Mouse (Mus musculus) heart, postnatal 36 days (tissue): ENCODE measurements around the gene Rpl9-ps6. TPM values are rescaled to one million over a fixed set of nuclear protein-coding genes. Genes with fewer than 3 reads are reported as not detected.

ENCODE experiments used
- total RNA-seq, 2 experiments: library from RNA; stranded (reverse); gene quantifications; 2 replicates each; pipeline ENCODE4 v1.2.3; 2021

Gene Rpl9-ps6
- total RNA-seq, 2 experiments from 2014 or later, result 27.7 to 36.1 TPM

Other genes starting within 250 kb of the Rpl9-ps6 start
- gene Sgms1, start 76.9 kb downstream of the Rpl9-ps6 start, total RNA-seq, result 10 to 100 TPM; 60.2 to 76.0 TPM
- gene Minpp1, start 19.2 kb upstream of the Rpl9-ps6 start, total RNA-seq, result 10 to 100 TPM; 14.1 to 15.3 TPM
- 10 to 100 TPM; 12.9 to 15.2 TPM for gene Papss2, start 129.2 kb upstream of the Rpl9-ps6 start, total RNA-seq